Mouse (Mus musculus) embryonic fibroblast, embryonic 13.5 days (primary cell): ENCODE data around the gene Gm9970.

Source experiments
- CTCF ChIP-seq: IDR thresholded peaks from 2 replicates; pipeline ENCODE4 v1.5.1; 2011; ENCODE audit warnings: mild to moderate bottlenecking, control low read depth, low read length, moderate library complexity, borderline replicate concordance; ENCODE audit not compliant: insufficient read depth
- POLR2A ChIP-seq: IDR thresholded peaks from 2 replicates; pipeline ENCODE4 v1.6.1; 2011; ENCODE audit warnings: low read depth, mild to moderate bottlenecking, control low read depth, low read length, moderate library complexity

DNA sequence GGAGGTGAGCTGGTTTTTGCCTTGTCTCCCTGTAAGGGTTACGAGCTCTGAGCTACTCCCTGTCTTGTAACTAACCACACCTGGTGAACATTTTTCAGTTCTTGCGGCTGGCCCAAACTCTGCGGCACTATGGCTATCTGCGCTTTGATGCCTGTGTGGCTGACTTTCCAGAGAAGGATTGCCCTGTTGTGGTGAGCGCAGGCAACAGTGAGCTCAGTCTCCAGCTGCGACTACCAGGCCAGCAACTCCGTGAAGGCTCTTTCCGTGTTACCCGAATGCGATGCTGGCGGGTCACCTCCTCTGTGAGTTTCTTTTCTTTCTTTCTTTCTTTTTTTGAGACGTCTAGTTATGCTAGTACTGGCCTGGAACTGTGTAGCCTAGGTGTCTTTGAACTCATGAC, 44.0 kb downstream of the Gm9970 start:
- TF ChIP-seq CTCF (no peak), POLR2A (0 out of 2 replicates have a peak, but pooled peaks have one; percentile 13)
